Mouse (Mus musculus) c-Kit-positive CD71-positive TER-119-negative erythroid progenitor cells, embryonic 14.5 days (primary cell): Measurements from ENCODE around the gene Prdm8.

ENCODE experiments used
- DNase-seq: peaks from one replicate; pipeline ENCODE4 v3.0.0-alpha.2; 2013; ENCODE audit warnings: low read depth

Gene Prdm8

GRCm38 (mm10) chr5:98184971-98185805 lies 18.2 kb downstream of the Prdm8 start:
- peak; percentile 25 for DNase-seq

DNA sequence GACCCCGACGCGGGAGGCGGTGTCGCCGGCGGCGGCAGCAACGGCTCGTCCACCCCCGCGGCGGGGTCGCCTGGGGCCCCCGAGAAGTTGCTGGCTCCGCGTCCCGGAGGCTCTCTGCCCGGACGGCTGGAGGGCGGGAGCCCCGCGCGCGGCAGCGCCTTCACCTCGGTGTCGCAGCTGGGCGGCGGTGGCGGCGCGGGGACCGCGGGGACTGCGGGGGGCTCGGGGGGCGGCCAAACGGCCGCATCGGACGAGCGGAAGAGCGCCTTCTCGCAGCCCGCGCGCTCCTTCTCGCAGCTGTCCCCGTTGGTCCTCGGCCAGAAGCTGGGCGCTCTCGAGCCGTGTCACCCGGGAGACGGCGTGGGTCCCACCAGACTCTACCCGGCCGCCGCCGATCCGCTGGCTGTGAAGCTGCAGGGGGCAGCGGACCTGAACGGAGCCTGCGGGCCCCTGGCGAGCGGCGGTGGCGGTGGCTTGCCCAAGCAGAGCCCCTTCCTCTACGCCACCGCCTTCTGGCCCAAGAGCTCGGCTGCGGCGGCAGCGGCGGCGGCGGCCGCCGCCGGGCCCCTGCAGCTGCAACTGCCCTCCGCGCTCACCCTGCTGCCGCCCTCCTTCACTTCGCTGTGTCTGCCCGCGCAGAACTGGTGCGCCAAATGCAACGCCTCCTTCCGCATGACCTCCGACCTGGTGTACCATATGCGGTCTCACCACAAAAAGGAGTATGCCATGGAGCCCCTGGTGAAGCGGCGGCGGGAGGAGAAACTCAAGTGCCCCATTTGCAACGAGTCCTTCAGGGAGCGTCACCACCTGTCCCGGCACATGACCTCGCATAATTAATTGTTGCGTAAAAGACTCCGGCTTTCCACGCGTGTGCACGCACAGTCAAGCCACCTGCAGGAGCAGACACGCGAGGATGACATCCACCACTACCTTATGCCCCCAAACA lies 19.1 kb downstream of the Prdm8 start:
- no peak for DNase-seq

- DNase-seq = no peak
Measured at GRCm38 (mm10) chr5:98189181-98190180, 22.5 kb downstream of the Prdm8 start.

- DNase-seq = no peak
Measured at GRCm38 (mm10) chr5:98192295-98192983, 25.4 kb downstream of the Prdm8 start.

GRCm38 (mm10) chr5:98194959-98195358 lies 28.0 kb downstream of the Prdm8 start:
- DNase-seq = no peak

DNA sequence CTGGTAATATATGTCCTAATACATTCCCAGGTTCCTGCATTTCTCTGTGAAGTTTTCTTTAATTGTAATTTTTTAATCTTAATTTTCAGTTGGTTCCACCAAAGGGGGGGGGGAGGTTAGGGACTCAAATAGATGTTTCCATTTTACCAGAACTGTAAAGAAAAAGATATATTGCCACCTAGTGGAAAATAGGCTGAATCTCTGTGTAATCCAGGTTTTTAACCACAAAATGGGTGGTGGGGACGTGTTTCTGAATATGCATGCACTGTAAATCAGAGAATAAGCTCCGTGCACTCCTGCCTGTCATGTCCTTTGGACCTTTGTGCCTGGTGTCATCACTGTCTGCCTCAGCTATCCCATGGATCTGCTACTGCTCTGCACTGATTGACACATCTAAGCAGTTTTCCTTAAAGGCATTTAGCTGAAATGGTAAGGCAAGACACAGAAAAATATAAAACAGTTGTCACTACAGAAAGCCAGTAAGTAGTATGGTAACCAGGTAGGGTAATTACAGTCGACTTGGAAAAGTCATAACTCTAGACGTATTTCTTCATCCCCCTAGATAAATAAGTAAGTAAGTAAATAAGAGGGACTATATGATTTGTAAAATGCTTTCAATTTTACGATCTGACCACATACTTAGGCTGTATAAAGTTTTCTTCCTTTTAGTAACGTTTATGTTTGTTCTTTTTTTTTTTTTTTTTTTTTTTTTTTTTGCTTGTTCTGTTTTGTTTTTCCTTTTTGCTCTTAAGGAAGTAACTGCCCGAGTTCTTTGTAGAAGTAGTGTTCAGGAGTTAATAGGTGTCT lies 31.6 kb downstream of the Prdm8 start:
- no peak for DNase-seq

DNA sequence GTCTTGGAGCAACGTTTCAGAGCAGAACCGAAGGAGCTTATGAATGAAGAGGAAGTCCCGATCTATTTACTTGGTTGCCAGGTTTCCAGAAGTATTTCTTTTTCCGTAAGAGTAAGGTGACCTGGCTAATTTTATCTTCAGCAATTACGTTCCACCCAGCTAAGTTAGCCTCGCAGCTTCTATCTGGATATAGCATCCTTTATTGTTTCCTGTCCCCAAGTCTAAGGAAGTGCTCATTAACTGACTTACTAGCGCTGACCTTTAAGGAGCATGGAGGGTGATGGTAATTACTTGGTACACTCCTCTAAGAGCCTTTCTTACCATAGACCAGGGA lies 32.2 kb downstream of the Prdm8 start:
- DNase-seq = no peak

GRCm38 (mm10) chr5:98201606-98202005 lies 34.6 kb downstream of the Prdm8 start:
- DNase-seq = no peak

- DNase-seq = no peak
Measured at GRCm38 (mm10) chr5:98202996-98203395, 36.0 kb downstream of the Prdm8 start.

DNA sequence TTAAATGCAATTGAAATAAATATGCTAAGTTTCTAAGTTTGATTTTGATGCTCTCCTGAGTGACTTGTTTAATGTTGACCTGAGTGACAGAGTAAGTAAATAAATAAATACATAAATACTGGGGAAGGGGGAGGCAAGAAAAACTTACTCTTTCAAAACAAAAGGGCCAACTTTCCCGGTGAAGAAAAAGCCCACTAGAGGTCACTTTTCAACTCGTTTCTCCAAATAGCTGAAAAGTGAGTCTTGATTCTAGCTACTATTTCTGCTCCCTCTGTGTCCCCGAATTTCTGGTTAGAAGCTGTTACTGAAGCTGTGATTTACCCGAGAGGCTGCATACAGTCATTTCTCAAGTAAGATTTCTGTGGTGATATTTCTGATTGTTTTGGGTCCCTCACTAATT lies 45.5 kb downstream of the Prdm8 start:
- no peak for DNase-seq

DNA sequence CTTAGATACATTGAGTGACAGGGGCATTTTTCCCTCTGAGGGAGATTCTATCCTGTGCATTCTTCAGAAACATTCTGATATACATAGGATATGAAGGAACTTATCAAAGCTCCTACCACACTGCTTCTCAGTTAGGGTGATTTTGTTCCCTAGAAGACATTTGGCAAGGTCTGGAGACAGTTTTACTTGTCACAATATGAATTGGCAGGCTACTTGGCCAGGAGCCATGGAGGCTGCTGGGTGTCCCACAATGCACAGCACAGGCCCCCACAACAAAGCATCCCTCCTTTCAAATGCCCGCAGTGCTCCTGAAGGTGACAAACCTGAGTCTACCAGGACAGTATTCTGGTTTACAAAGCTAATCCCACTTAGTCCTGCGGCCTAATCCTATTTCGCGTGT lies 55.0 kb downstream of the Prdm8 start:
- no peak for DNase-seq

DNA sequence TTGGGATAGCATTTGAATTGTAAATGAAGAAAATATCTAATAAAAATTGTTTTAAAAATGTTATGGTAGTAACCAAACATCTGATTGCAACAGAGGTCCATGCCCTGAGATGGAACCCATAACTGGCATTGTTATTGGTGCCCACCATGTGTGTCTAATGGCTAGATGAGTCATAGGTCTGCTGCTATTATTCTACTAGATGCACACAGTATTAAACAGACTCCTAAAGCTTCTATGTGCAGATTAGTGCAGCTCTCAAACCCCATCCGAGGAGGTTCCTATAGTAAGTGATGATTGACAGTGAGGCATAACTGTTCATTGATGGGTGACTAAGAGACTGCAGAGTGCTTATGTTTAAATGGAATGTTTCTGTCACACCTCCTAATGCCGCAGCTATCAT lies 59.7 kb downstream of the Prdm8 start:
- no peak for DNase-seq

GRCm38 (mm10) chr5:98229456-98229855 lies 62.5 kb downstream of the Prdm8 start:
- DNase-seq = no peak

DNA sequence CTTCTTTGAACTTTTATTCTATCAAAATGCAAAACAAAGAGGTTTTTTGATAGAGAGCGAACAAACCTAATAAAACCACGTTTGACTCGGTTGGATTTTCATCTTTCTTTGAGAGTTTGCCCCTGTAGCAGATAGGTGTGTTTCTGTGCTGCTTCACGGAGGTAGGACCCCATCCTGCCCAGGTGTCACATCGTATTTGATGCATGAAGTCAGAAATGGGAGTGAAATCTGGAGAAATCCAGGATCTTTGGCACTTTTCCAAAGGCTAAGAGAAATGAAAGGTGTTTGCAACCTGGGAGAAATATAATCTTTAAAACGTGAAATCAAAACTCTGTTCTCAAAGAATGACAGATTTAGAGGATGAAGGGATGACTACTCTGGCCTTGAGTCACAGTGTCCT lies 71.5 kb downstream of the Prdm8 start:
- no peak for DNase-seq
